Mouse (Mus musculus) right cerebral cortex, postnatal 14 days (tissue): Measurements from ENCODE around the gene Grasp.

ENCODE experiments used
- DNase-seq: peaks from one replicate; pipeline ENCODE4 v3.0.0; 2022

Gene Grasp

DNA sequence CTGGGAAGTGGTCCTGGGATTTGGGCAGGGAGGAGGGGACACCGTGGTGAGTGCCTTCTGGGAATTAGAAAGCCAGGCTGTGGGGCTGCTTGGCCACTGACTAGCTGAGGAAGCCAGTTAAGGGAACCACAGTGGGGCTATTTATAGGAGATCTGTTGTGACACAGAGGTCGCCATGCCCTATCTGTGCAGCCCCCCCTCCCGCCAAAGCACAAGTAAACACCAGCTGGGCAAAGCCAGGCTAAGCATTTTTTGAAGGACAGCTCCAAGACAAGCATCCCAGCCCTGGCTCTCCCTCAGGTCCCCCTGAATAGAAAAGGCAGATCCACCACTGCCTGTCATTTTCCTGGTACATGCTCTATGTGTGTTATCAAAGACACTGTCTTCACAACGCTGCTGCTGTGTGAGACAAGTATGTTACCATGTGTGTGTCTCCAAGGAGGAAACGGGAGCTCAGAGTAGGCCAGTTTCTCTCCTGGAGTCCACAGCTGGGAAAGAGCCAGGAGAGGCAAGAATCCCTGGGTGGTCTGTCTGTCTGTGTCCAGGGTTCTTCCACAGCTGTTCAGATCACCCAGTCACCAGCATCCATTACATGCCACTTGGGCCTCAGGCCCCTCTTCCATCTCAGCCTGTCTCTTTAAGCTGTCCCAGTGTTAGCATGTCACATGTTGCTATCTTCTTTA lies 24.2 kb downstream of the Grasp start:
- no peak for DNase-seq

GRCm38 (mm10) chr15:101250220-101250800 lies 26.3 kb downstream of the Grasp start:
- DNase-seq, result no peak

DNA sequence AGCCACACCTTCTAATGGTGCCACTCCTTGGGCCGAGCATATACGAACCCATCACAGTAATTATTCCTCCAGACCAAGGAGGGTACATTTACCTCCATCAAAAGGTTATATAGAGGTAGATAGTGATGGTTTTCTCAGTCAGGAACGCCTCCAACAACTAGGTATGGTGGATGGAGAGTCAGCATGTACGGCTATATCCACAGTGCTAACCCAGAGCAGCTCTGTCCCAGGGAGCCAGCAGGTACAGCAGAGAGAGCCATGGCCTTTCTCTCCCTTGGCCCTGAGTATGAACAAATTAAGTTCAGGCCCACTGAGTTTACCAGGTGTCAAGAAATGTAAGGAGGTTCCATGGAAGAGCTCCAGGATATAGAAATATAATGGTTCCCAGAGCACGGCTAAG lies 27.9 kb downstream of the Grasp start:
- DNase-seq, result no peak

- no peak for DNase-seq
Observed at GRCm38 (mm10) chr15:101252614-101253013, 28.6 kb downstream of the Grasp start.

- no peak for DNase-seq
Observed at GRCm38 (mm10) chr15:101253563-101253885, 29.5 kb downstream of the Grasp start.

DNA sequence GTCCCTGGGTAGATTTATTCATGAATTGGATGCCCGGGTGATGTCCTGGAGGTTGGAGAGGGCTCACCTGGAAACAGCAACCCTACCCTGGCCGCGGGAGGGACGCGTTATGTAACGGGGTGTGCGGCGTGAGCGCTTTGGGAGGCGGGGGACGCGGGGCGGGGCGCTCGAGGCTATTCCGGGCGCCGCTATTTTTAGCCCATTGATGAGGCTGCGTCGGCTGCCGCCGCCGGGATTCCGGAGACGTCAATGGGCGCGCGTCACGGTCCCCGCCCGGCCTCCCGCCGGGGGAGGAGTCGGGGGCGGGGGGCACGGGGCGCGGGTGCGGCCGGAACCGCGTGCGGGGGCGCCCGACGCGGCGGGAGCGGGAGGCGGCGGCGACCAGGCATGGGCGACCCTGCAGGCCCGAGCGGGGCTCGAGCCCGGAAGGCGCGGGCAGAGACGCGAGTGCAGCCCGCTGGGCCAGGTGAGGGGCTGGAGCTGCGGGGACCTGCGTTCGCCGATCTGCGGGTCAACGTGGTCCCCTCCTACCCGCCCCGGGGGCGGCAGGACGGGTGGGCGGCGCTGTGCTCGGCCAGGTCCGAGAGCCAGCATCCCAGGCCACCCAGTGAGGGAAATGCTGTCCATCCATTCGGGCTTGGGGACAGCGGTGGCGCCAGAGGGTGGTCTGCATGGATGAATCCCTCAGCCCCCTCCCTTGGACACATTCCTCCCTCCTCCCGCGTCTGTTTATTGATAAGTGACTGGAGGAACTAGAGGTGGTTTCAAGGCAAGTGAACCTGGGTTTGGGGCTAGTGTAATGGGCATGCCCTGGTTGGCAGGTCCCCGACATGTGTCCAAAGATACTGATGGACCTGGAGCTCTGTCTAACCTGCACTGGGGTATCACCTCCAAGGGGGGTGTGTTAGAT lies 30.2 kb downstream of the Grasp start, which contains the start of gene Nr4a1:
TSS of gene Nr4a1 (plus strand) at position 384 of the 910 bp plus-strand sequence.
- DNase-seq, result peak; percentile 84

GRCm38 (mm10) chr15:101255842-101256462 lies 32.0 kb downstream of the Grasp start:
- DNase-seq, result no peak

DNA sequence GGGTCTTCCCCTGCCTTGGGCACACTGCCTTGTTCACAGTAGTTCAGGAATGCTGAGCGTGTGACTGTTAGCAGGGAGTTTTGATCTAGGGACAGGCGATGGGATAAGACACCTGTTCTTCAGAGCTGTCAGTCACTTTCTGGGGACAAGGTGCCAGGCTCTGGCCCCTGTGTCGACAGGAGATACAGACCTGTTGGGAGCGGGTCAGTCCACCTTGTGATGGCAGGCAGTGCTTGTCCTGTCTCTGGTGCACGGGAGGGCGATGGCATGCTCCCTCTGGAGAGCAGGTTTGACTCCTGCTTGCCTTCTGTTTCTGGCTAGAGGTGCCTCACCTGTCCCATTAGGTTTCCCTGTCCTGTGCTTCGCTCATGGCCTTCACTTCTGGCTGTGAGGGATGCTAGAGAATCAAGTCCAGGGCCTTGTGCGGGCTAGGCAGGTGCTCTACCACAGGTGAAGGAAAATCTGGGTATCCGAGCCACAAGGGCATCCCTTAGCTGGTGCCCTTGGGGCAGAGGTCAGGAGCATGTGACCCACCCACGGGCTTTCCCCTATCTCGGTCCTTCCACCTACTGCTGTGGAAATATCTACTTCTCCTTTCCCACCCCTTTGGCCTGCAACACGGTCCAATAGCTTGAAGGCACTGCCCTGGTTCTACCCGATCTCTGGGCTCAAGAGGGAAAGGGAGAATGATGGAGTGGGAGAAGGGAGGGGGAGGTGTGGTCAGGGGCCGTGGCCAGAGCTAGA lies 32.6 kb downstream of the Grasp start:
- no peak for DNase-seq

DNA sequence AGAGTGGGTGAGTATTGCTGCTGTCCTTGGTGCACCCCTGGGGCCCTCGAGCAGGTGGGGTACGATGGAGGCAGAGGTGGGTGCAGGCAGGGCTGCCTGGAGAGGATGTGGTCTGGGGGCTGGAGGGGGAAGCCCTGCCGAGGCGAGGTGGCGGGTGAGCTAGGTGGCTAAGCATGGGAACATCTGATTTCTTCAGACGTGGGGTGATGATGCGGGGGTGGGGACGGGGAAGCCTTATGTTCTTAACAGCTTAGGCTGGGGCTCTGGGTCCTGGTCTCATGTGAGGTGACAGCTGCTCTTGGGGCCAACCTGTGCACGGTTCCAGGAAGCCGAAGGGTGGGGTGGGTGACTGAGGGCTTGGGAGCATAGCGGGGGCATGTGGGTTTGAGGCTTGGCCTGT lies 34.4 kb downstream of the Grasp start:
- no peak for DNase-seq

DNA sequence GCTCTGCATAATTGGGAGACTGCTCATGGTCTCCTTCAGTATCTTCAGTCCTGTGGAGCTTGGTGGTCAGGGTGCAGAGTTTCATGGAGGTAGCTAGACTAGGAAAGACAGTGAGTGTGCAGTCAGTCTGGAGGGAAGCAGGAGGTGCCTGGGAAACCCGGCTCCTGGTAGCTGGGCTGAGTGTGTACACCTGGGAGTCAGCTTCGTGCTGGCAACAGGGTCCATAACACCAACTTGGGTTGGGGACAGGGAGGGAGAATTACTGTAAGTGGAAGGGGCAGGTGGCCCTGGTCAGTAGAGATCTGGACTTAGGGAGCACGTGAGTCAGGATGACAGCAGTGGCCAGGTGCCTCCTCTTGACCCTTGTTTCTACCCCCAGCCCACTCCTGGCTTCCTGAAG lies 35.9 kb downstream of the Grasp start:
- no peak for DNase-seq

GRCm38 (mm10) chr15:101260387-101260786 lies 36.4 kb downstream of the Grasp start:
- DNase-seq, result no peak

- DNase-seq, result no peak
Observed at GRCm38 (mm10) chr15:101260874-101261622, 37.1 kb downstream of the Grasp start.

GRCm38 (mm10) chr15:101262502-101262901 lies 38.5 kb downstream of the Grasp start:
- DNase-seq, result no peak

GRCm38 (mm10) chr15:101266132-101266963 lies 42.4 kb downstream of the Grasp start:
- DNase-seq, result peak; percentile 95

DNA sequence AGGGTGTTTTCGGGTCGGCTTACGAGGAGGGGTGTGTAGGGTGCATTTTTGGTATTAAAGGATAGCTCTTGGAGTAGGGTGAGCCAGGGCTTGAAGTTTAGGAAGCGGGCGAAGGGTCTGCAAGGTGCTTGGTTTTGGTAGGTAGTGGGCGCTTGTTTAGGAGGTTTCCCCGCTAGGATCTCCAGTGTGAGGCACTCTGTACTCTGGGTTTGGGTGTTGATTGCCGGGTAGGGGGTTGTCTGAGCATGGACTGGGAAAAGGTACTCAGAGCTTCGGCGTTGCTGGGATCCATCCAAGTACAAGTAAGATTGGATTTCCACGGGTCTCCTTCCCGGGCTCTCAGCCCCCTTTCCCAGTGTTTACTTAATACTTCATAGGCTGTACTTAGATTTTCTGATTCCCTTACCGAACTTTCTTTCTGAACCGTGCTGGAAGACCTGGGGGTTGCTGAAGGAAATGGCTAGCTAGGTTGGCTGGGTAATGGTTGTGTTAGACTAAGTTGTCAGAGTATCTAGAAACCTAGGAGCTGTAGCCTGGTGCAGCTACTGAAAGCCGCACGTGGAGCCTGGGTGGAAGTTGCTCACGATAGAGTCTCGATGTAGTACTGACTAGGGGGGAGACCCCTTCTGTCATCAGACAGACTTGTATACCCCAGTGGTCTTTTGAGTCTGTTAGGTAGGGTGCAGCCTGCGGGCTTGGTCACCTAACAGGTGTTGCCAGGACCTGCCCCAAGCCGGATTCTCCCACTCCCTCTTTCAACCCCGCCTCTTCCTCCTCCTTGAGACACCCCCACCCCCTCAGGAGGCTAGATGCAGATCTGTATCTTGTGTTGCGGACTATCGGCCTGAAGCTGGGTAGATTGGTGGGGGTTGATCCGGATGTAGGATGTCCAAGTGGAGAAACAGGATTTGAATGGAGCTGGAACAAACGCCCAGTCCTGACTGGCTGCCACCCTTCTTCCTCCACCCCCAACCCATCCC lies 43.4 kb downstream of the Grasp start:
- DNase-seq, result no peak

DNA sequence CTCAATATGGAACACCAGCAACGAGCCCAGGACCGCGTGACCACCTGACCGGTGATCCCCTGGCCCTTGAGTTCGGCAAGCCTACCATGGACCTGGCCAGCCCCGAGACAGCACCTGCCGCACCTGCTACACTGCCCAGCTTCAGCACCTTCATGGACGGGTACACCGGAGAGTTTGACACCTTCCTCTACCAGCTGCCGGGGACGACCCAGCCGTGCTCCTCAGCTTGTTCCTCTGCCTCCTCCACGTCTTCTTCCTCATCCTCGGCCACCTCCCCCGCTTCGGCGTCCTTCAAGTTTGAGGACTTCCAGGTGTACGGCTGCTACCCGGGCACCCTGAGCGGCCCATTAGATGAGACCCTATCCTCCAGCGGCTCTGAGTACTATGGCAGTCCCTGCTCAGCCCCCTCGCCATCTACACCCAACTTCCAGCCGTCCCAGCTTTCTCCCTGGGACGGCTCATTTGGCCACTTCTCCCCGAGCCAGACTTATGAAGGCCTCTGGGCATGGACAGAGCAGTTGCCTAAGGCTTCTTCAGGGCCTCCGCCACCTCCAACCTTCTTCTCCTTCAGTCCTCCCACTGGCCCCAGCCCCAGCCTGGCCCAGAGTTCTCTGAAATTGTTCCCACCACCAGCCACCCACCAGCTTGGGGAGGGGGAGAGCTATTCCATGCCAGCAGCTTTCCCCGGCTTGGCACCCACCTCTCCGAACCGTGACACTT lies 46.3 kb downstream of the Grasp start:
- no peak for DNase-seq

DNA sequence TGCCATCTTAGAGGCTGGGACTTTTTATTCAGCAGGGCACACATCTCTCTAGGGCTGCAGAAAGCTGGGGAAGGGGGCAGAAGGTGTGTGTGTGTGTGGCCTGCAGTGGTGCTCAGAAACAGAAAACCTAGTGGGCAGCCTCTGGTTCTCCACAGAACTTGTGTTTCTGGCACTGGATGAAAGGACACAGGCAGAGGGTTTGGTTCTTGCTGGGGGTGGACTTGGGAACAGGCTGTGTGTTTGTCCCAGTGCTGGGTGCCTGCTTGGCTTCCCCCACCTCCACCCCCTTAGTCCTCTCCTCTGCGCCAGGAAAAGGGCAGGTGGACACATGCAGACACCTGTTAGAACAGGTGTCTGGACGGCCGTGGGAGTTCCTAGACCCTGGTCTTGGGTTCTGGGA lies 47.1 kb downstream of the Grasp start:
- no peak for DNase-seq

DNA sequence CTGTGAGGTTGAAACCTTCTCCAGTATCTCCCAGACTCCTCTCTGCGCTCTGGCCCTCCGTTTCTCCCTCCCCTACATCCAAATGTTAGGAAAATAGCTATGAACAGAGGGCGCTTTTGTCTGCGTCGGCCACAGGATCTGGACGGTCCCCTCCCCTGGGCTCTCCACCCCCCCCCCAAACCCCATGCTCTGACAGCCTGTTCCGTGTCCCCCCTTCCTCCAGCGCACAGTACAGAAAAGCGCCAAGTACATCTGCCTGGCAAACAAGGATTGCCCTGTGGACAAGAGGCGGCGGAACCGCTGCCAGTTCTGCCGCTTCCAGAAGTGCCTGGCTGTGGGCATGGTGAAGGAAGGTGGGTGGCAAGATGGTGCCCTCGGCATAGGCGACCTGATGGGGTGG lies 47.5 kb downstream of the Grasp start:
- DNase-seq, result no peak

GRCm38 (mm10) chr15:101274380-101274779 lies 50.4 kb downstream of the Grasp start:
- no peak for DNase-seq
